Mouse (Mus musculus) spleen, adult 2 months (tissue): ENCODE results near the gene Vill. TPM values are rescaled to one million over a fixed set of nuclear protein-coding genes. Genes with fewer than 3 reads are reported as not detected.

Experiments
- DNase-seq, 2 experiments: peaks; one replicate each; pipeline versions ENCODE4 v3.0.0 to v3.0.0-alpha.2; 2012 to 2021; ENCODE audit warnings: low spot score in 2 of 2, low read depth in 1 of 2
- H3K27ac ChIP-seq: fragments of 200-500 bp; 2 replicates; pipeline ENCODE4 v1.5.1; 2012; ENCODE audit warnings: low read length, inconsistent platforms; ENCODE audit not compliant: insufficient read depth
- H3K27me3 ChIP-seq: fragments of 200-500 bp; 2 replicates; pipeline ENCODE4 v1.6.1; 2012; ENCODE audit warnings: mild to moderate bottlenecking, moderate library complexity, low read length, inconsistent platforms; ENCODE audit not compliant: control insufficient read depth, insufficient read depth
- H3K36me3 ChIP-seq: fragments of 200-500 bp; 2 replicates; pipeline ENCODE4 v1.6.1; 2012; ENCODE audit warnings: mild to moderate bottlenecking, low read length, inconsistent platforms; ENCODE audit not compliant: control insufficient read depth, insufficient read depth
- H3K4me1 ChIP-seq: fragments of 200-500 bp; 2 replicates; pipeline ENCODE4 v1.6.1; 2011; ENCODE audit warnings: inconsistent platforms; ENCODE audit not compliant: control insufficient read depth, insufficient read depth, insufficient read length
- H3K4me3 ChIP-seq: fragments of 200-500 bp; 2 replicates; pipeline ENCODE4 v1.5.1; 2011; ENCODE audit warnings: mild to moderate bottlenecking, inconsistent platforms; ENCODE audit not compliant: insufficient read depth, insufficient read length; ENCODE audit errors: extremely low read depth
- CTCF ChIP-seq: fragments of 200-500 bp; IDR thresholded peaks from 2 replicates; pipeline ENCODE4 v1.5.1; 2011; ENCODE audit warnings: mild to moderate bottlenecking, inconsistent platforms; ENCODE audit not compliant: insufficient read depth, insufficient read length, insufficient replicate concordance; ENCODE audit errors: extremely low read depth
- POLR2A ChIP-seq: fragments of 200-500 bp; IDR thresholded peaks from 2 replicates; pipeline ENCODE4 v1.6.1; 2011; ENCODE audit warnings: low read depth, low read length, inconsistent platforms
- WGBS: fragments of 180-500 bp; shearing (Covaris S2); methylation state at CpG from one replicate; pipeline ENCODE4 v1.1.7; 2018; 5-methylcytosine and 5-hydroxymethylcytosine counted together
- polyA plus RNA-seq: library from polyadenylated mRNA; depleted of rRNA; stranded (reverse); fragments of >200 nt; gene quantifications from 2 replicates; pipeline ENCODE4 v1.2.3, GENCODE M21; 2012

Gene Vill
- polyA plus RNA-seq, 1 experiment, result 7.2 TPM

DNA sequence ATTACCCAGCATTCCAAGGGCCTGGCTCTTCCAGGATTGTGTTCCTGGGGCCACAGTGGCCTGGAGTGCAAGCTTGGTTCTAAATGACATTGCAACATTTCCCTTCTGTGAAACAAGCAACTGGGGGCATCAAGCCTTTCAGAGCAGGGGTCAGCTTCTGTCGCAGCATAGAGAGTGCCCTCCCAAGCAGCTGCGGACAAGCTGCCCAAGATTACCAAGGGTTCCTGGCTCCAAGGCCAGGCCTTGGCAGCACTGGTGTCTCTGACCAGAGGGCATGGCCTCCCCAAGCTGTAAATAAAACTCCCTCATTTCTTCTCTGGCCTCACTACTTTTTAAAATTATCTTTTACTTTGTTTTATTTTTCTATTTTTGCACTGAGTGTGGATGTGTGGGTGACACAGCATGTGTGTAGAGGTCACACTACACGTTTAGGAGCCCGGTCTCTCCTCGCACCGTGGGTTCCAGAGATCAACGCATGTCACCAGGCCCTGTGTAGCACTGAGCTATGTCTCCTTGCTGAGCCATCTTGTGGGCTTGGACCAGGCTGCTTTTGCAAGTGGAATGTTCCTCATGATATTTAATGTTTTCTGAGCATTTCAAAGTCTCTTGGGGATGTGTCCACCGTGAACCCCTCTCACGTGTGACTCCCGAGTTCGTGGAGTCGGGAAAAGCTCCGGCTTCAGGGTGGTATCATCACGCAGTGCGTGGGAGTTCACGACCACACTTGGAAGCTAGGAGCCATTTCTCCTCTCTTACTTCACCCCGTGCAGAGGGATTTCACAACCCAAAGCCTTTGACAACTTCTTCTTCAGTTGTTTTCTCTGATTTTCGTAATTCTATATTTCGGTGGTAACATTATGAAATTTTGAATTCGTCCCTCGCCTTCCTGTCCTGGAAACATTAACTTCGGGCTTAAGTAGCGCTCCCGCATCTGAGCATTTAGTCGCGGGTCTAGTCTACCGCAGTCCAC, 24.1 kb upstream of the Vill start:
- Histone ChIP-seq H3K27ac (no peak overlapping the region), H3K4me3 (no peak overlapping the region), H3K27me3 (no peaks in the 10 kb centered on the region), H3K36me3 (no peaks in the 10 kb centered on the region), H3K4me1 (no peaks in the 10 kb centered on the region)
- TF ChIP-seq POLR2A (no peak), CTCF (no peak)
- no peak for DNase-seq
- WGBS, result 90% methylated on average over 27 of the region's 27 CpGs

DNA sequence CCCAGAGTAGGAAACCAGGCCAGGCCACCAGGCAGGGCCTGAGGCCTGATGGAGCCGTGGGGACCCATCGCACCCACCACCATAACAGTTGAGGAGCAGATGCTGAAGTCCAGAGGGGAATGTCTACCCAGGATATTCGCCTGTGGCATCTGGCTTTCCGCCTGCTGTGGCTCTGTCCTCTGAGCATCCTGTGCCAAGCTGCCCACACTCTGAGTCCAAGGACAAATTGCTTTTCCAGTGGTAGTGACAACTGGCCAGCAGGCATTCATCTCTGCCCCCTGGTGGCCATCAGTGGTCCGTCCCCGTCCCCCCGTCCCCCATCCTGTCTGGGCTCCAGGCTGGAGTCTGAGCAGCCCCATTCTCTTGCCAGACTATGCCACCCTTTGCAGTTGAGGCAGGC, 23.0 kb upstream of the Vill start:
- no peak for DNase-seq
- Histone ChIP-seq H3K36me3 (no peaks in the 10 kb centered on the region), H3K27ac (no peak overlapping the region), H3K4me3 (no peak overlapping the region), H3K4me1 (no peaks in the 10 kb centered on the region), H3K27me3 (no peaks in the 10 kb centered on the region)
- TF ChIP-seq POLR2A (no peak), CTCF (peak; percentile 38; the same call in 1 of the 2 replicates)
- 80% methylated on average over 7 of the region's 7 CpGs for WGBS

- H3K27ac ChIP-seq, result no peak overlapping the region
- TF ChIP-seq POLR2A (no peak), CTCF (no peak)
- 0 out of 2 replicates have a peak, but pooled peaks cover 4% of the 10 kb centered on the region for H3K4me1 ChIP-seq
- no peak for DNase-seq
- WGBS, result 82% methylated on average over 4 of the region's 4 CpGs
- H3K4me3 ChIP-seq, result no peak overlapping the region
- no peaks in the 10 kb centered on the region for H3K27me3 ChIP-seq
- H3K36me3 ChIP-seq, result no peaks in the 10 kb centered on the region
Observed at GRCm38 (mm10) chr9:119031038-119031437, 21.5 kb upstream of the Vill start.

GRCm38 (mm10) chr9:119031772-119032171, 20.8 kb upstream of the Vill start:
- DNase-seq, result no peak
- Histone ChIP-seq H3K4me3 (no peak overlapping the region), H3K4me1 (0 out of 2 replicates have a peak, but pooled peaks cover 4% of the 10 kb centered on the region), H3K27ac (no peak overlapping the region), H3K36me3 (no peaks in the 10 kb centered on the region), H3K27me3 (no peaks in the 10 kb centered on the region)
- no peak for TF ChIP-seq CTCF
- TF ChIP-seq POLR2A, result no peak
- 96% methylated on average over 14 of the region's 14 CpGs for WGBS

DNA sequence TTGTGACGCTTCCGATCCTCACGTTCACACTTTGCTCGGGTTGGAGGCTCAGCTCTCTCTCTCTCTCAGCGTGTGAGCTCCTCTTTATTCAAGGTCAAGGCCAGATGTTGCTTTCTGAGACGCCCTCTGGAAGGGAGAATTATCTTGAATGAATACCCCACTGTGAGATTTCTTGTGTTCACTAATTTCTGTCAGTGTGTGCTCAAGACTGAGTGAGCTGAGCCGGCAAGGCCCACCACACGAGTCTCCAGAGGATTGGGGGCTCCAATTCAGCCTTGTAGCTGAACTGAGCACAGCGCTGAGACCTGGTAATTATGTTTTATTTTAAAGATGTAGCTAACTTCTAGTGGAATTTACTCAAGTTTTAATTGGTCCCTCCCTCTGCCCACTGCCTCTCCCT, 20.0 kb upstream of the Vill start:
- 88% methylated on average over 9 of the region's 9 CpGs for WGBS
- TF ChIP-seq CTCF (no peak), POLR2A (no peak)
- Histone ChIP-seq H3K27me3 (no peaks in the 10 kb centered on the region), H3K36me3 (no peaks in the 10 kb centered on the region), H3K4me3 (no peak overlapping the region), H3K4me1 (0 out of 2 replicates have a peak, but pooled peaks cover 4% of the 10 kb centered on the region), H3K27ac (no peak overlapping the region)
- no peak for DNase-seq

DNA sequence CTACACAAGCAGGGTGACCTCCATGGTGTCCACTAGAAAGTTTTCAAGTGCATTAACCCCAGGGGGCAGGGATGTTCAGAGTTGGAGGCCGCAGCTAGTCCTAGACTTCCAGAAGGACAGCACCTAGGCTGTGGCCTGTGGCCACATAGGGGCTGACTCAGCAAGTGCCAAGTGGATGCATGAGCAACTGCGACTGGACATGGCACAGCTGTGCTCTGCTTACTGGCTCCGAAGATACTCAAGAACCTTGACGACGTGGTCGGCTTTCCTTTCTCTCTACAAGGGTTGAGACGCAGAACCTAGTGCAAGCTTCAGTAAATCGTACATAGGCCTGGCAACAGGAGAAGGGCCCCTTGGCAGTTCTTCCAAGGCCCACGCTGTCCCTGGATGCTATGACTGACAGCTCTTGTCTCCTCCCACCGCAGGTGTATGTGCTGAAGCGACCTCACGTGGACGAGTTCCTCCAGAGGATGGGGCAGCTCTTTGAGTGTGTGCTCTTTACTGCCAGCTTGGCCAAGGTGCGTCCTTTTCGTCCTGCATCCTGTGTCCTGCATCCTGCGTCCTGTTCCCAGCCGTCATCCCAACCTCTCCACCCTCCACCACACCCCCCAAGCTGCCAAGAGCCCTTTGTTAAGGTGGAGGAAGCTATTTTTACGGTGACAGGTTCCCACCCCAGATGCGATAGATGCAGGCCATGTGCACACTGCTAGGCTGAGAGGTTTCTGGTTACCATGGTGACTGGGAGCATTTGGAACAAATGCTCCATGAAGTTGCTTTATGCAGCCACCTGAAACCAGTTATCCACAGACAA, 19.3 kb upstream of the Vill start:
- Histone ChIP-seq H3K4me3 (no peak overlapping the region), H3K36me3 (no peaks in the 10 kb centered on the region), H3K27me3 (no peaks in the 10 kb centered on the region), H3K27ac (no peak overlapping the region), H3K4me1 (0 out of 2 replicates have a peak, but pooled peaks cover 4% of the 10 kb centered on the region)
- 94% methylated on average over 19 of the region's 19 CpGs for WGBS
- TF ChIP-seq POLR2A, result no peak
- TF ChIP-seq CTCF, result no peak
- DNase-seq, result no peak
